Mouse (Mus musculus) ES-CJ7 (cell line): ENCODE measurements at regions not wholly inside any gene's neighbourhood (a gene's known extent, or its start where the extent isn't known, plus 50 kb on each side); places are given as distances from the start of the nearest gene placed in this dataset.
"Not testable (repeated sequence)": the region's sequence is repeated elsewhere in the genome, so short reads cannot be mapped to it uniquely, and the experiment has no call there.

ENCODE experiments used
- DNase-seq: peaks from one replicate; pipeline ENCODE4 v3.0.0; 2011; ENCODE audit warnings: low read depth, low spot score

GRCm38 (mm10) chr1:7388627-7389026 lies 2580.9 kb downstream of the Gm37988 start:
- no peak for DNase-seq

GRCm38 (mm10) chr1:7393508-7393907 lies 2585.8 kb downstream of the Gm37988 start:
- no peak for DNase-seq

- peak; percentile 48 for DNase-seq
Observed at GRCm38 (mm10) chr1:7394161-7394560, 2586.5 kb downstream of the Gm37988 start.

- peak; percentile 45 for DNase-seq
Observed at GRCm38 (mm10) chr1:7395527-7395926, 2587.8 kb downstream of the Gm37988 start.

GRCm38 (mm10) chr1:7396867-7397806 lies 2589.4 kb downstream of the Gm37988 start:
- DNase-seq, result peak; percentile 83

- peak; percentile 99 for DNase-seq
Observed at GRCm38 (mm10) chr1:7397807-7398446, 2590.2 kb downstream of the Gm37988 start.

- DNase-seq, result peak; percentile 24
Observed at GRCm38 (mm10) chr1:7398678-7399218, 2591.1 kb downstream of the Gm37988 start.

- not testable (repeated sequence) for DNase-seq
Observed at GRCm38 (mm10) chr1:7405651-7406050, 2598.0 kb downstream of the Gm37988 start.

GRCm38 (mm10) chr1:7414444-7414843 lies 2606.8 kb downstream of the Gm37988 start:
- DNase-seq, result no peak

GRCm38 (mm10) chr1:7451660-7452155 lies 2644.0 kb downstream of the Gm37988 start:
- DNase-seq, result peak; percentile 78

GRCm38 (mm10) chr1:7454931-7455330 lies 2647.2 kb downstream of the Gm37988 start:
- DNase-seq, result no peak

- no peak for DNase-seq
Observed at GRCm38 (mm10) chr1:7457895-7458294, 2650.2 kb downstream of the Gm37988 start.

GRCm38 (mm10) chr1:7494096-7494495 lies 2686.4 kb downstream of the Gm37988 start:
- DNase-seq, result peak; percentile 62

- DNase-seq, result peak; percentile 26
Observed at GRCm38 (mm10) chr1:7499042-7499441, 2691.3 kb downstream of the Gm37988 start.

- DNase-seq, result peak; percentile 68
Observed at GRCm38 (mm10) chr1:7502363-7502762, 2694.7 kb downstream of the Gm37988 start.

GRCm38 (mm10) chr1:7518791-7519190 lies 2711.1 kb downstream of the Gm37988 start:
- DNase-seq, result peak; percentile 62

- peak; percentile 73 for DNase-seq
Observed at GRCm38 (mm10) chr1:7533506-7533905, 2725.8 kb downstream of the Gm37988 start.

GRCm38 (mm10) chr1:7535191-7535590 lies 2727.5 kb downstream of the Gm37988 start:
- no peak for DNase-seq

GRCm38 (mm10) chr1:7543492-7543891 lies 2735.8 kb downstream of the Gm37988 start:
- DNase-seq, result peak; percentile 79

- DNase-seq, result no peak
Observed at GRCm38 (mm10) chr1:7548261-7548660, 2740.6 kb downstream of the Gm37988 start.

GRCm38 (mm10) chr1:7574787-7575186 lies 2767.1 kb downstream of the Gm37988 start:
- no peak for DNase-seq

- DNase-seq, result peak; percentile 69
Observed at GRCm38 (mm10) chr1:7586409-7586808, 2778.7 kb downstream of the Gm37988 start.
